Mouse (Mus musculus): ENCODE measurements around the gene Lsm2. TPM values are rescaled to one million over a fixed set of nuclear protein-coding genes. Genes with fewer than 3 reads are reported as not detected.
"Not testable (repeated sequence)": the region's sequence is repeated elsewhere in the genome, so short reads cannot be mapped to it uniquely, and the experiment has no call there.

The Lsm2 gene
- polyA plus RNA-seq, 1 experiment = 60.7 TPM

- WGBS = 75% methylated on average over 7 of the region's 7 CpGs
- no peak for DNase-seq (ENCODE audit: low read depth in 1 of 2, low spot score in 2 of 2)
- no peak for TF ChIP-seq CTCF (IDR thresholded peaks at IDR 0.05; ENCODE audit: extremely low read depth, insufficient read depth, insufficient read length, insufficient replicate concordance)
- TF ChIP-seq POLR2A (IDR thresholded peaks at IDR 0.05; ENCODE audit: low read depth, low read length) = no peak
These were observed 50.2 kb downstream of the Lsm2 start for GRCm38 (mm10) chr17:35031880-35032279.

GRCm38 (mm10) chr17:35032323-35032870 is 50.7 kb downstream of the Lsm2 start:
- Histone ChIP-seq H3K4me3 (ENCODE audit: extremely low read depth, insufficient read depth, insufficient read length) (no peak overlapping the region), H3K36me3 (ENCODE audit: control insufficient read depth, insufficient read depth, low read length) (no peaks in the 10 kb centered on the region), H3K27ac (ENCODE audit: insufficient read depth, low read length) (no peak overlapping the region), H3K27me3 (ENCODE audit: control insufficient read depth, insufficient read depth, low read length) (no peaks in the 10 kb centered on the region), H3K4me1 (ENCODE audit: control insufficient read depth, insufficient read depth, insufficient read length) (peaks cover 20% of the 10 kb centered on the region; the same call in 1 of the 2 replicates)
- TF ChIP-seq CTCF (IDR thresholded peaks at IDR 0.05; ENCODE audit: extremely low read depth, insufficient read depth, insufficient read length, insufficient replicate concordance) (no peak), POLR2A (IDR thresholded peaks at IDR 0.05; ENCODE audit: low read depth, low read length) (no peak)
- DNase-seq (ENCODE audit: low read depth in 1 of 2, low spot score in 2 of 2) = no peak
- WGBS = 66% methylated on average over 8 of the region's 8 CpGs

More at GRCm38 (mm10) chr17:35031880-35032279, 50.2 kb downstream of the Lsm2 start:
- Histone ChIP-seq H3K36me3 (ENCODE audit: control insufficient read depth, insufficient read depth, low read length) (no peaks in the 10 kb centered on the region), H3K27me3 (ENCODE audit: control insufficient read depth, insufficient read depth, low read length) (no peaks in the 10 kb centered on the region), H3K4me3 (ENCODE audit: extremely low read depth, insufficient read depth, insufficient read length) (no peak overlapping the region), H3K27ac (ENCODE audit: insufficient read depth, low read length) (no peak overlapping the region), H3K4me1 (ENCODE audit: control insufficient read depth, insufficient read depth, insufficient read length) (peaks cover 23% of the 10 kb centered on the region; the same call in 1 of the 2 replicates)

- H3K27ac ChIP-seq (ENCODE audit: insufficient read depth, low read length); H3K4me3 ChIP-seq (ENCODE audit: extremely low read depth, insufficient read depth, insufficient read length); DNase-seq (ENCODE audit: low read depth in 1 of 2, low spot score in 2 of 2); H3K27me3 ChIP-seq (ENCODE audit: control insufficient read depth, insufficient read depth, low read length); H3K36me3 ChIP-seq (ENCODE audit: control insufficient read depth, insufficient read depth, low read length): not testable (repeated sequence)
- 76% methylated on average over 1 of the region's 1 CpGs for WGBS
- H3K4me1 ChIP-seq (ENCODE audit: control insufficient read depth, insufficient read depth, insufficient read length) = peaks cover 16% of the 10 kb centered on the region; the same call in 1 of the 2 replicates
These were observed 52.0 kb downstream of the Lsm2 start for GRCm38 (mm10) chr17:35033703-35034102.

GRCm38 (mm10) chr17:35034896-35035295 is 53.2 kb downstream of the Lsm2 start:
- Histone ChIP-seq H3K27ac (ENCODE audit: insufficient read depth, low read length) (no peak overlapping the region), H3K4me1 (ENCODE audit: control insufficient read depth, insufficient read depth, insufficient read length) (peaks cover 9% of the 10 kb centered on the region; the same call in 1 of the 2 replicates), H3K4me3 (ENCODE audit: extremely low read depth, insufficient read depth, insufficient read length) (no peak overlapping the region), H3K36me3 (ENCODE audit: control insufficient read depth, insufficient read depth, low read length) (no peaks in the 10 kb centered on the region), H3K27me3 (ENCODE audit: control insufficient read depth, insufficient read depth, low read length) (no peaks in the 10 kb centered on the region)
- TF ChIP-seq CTCF (IDR thresholded peaks at IDR 0.05; ENCODE audit: extremely low read depth, insufficient read depth, insufficient read length, insufficient replicate concordance) = no peak
- no peak for TF ChIP-seq POLR2A (IDR thresholded peaks at IDR 0.05; ENCODE audit: low read depth, low read length)
- no peak for DNase-seq (ENCODE audit: low read depth in 1 of 2, low spot score in 2 of 2)
- WGBS = 65% methylated on average over 6 of the region's 6 CpGs

Other genes starting within 250 kb of the Lsm2 start
- gene C4b, start 238.0 kb upstream of the Lsm2 start, polyA plus RNA-seq (2012; rRNA removed) = 63.4 and 68.8 TPM in 2 replicates
- 3.7 and 5.4 TPM in 2 replicates for gene Cyp21a1, start 177.3 kb upstream of the Lsm2 start, polyA plus RNA-seq (2012; rRNA removed)
- gene Stk19, start 144.9 kb upstream of the Lsm2 start, polyA plus RNA-seq (2012; rRNA removed) = 31.6 and 37.7 TPM in 2 replicates
- gene Dxo, start 144.8 kb upstream of the Lsm2 start, polyA plus RNA-seq (2012; rRNA removed) = 54.2 and 68.3 TPM in 2 replicates
- gene Skiv2l, start 131.7 kb upstream of the Lsm2 start, polyA plus RNA-seq (2012; rRNA removed) = 81.7 and 110 TPM in 2 replicates
- 14.1 and 15.0 TPM in 2 replicates for gene Nelfe, start 131.5 kb upstream of the Lsm2 start, polyA plus RNA-seq (2012; rRNA removed)
- gene Cfb, start 119.3 kb upstream of the Lsm2 start, polyA plus RNA-seq (2012; rRNA removed) = 22.8 and 25.3 TPM in 2 replicates
- 12.0 and 13.1 TPM in 2 replicates for gene Zbtb12, start 102.4 kb upstream of the Lsm2 start, polyA plus RNA-seq (2012; rRNA removed)
- 0.04 TPM in 1 of 2 replicates, not detected in the other for gene Gm20547, start 99.8 kb upstream of the Lsm2 start, polyA plus RNA-seq (2012; rRNA removed)
- 15.9 and 16.0 TPM in 2 replicates for gene C2, start 83.6 kb upstream of the Lsm2 start, polyA plus RNA-seq (2012; rRNA removed)
- 200 and 246 TPM in 2 replicates for gene Ehmt2, start 83.4 kb upstream of the Lsm2 start, polyA plus RNA-seq (2012; rRNA removed)
- gene Slc44a4, start 67.4 kb upstream of the Lsm2 start, polyA plus RNA-seq (2012; rRNA removed) = 0.05 and 0.08 TPM in 2 replicates
- gene Neu1, start 50.6 kb upstream of the Lsm2 start, polyA plus RNA-seq (2012; rRNA removed) = 45.8 and 47.5 TPM in 2 replicates
- 7.6 and 12.5 TPM in 2 replicates for gene Hspa1b, start 22.6 kb upstream of the Lsm2 start, polyA plus RNA-seq (2012; rRNA removed)
- not detected in 2 replicates for gene Gm20481, start 11.9 kb upstream of the Lsm2 start, polyA plus RNA-seq (2012; rRNA removed)
- 4.2 and 6.7 TPM in 2 replicates for gene Hspa1a, start 9.7 kb upstream of the Lsm2 start, polyA plus RNA-seq (2012; rRNA removed)
- gene Hspa1l, start 9.2 kb upstream of the Lsm2 start, polyA plus RNA-seq (2012; rRNA removed) = 0.05 and 0.06 TPM in 2 replicates
- gene Vars, start 19.1 kb downstream of the Lsm2 start, polyA plus RNA-seq (2012; rRNA removed) = 489 and 697 TPM in 2 replicates
- gene Vwa7, start 34.7 kb downstream of the Lsm2 start, polyA plus RNA-seq (2012; rRNA removed) = 0.72 and 0.90 TPM in 2 replicates
- 7.3 and 14.7 TPM in 2 replicates for gene Sapcd1, start 46.2 kb downstream of the Lsm2 start, polyA plus RNA-seq (2012; rRNA removed)
- gene Msh5, start 64.9 kb downstream of the Lsm2 start, polyA plus RNA-seq (2012; rRNA removed) = 8.6 and 9.5 TPM in 2 replicates
- gene Clic1, start 68.1 kb downstream of the Lsm2 start, polyA plus RNA-seq (2012; rRNA removed) = 123 and 134 TPM in 2 replicates
- 18.4 and 18.9 TPM in 2 replicates for gene Ddah2, start 77.2 kb downstream of the Lsm2 start, polyA plus RNA-seq (2012; rRNA removed)
- gene Ly6g6c, start 83.5 kb downstream of the Lsm2 start, polyA plus RNA-seq (2012; rRNA removed) = 0.47 and 0.59 TPM in 2 replicates
- gene Mpig6b, start 84.3 kb downstream of the Lsm2 start, polyA plus RNA-seq (2012; rRNA removed) = 4.8 and 5.6 TPM in 2 replicates
- 0.31 and 0.39 TPM in 2 replicates for gene Ly6g6e, start 95.0 kb downstream of the Lsm2 start, polyA plus RNA-seq (2012; rRNA removed)
- gene Ly6g6d, start 96.2 kb downstream of the Lsm2 start, polyA plus RNA-seq (2012; rRNA removed) = 1.3 and 1.8 TPM in 2 replicates
- 7.8 and 9.7 TPM in 2 replicates for gene Ly6g6f, start 103.7 kb downstream of the Lsm2 start, polyA plus RNA-seq (2012; rRNA removed)
- gene Abhd16a, start 107.4 kb downstream of the Lsm2 start, polyA plus RNA-seq (2012; rRNA removed) = 119 and 154 TPM in 2 replicates
- gene Ly6g5c, start 126.4 kb downstream of the Lsm2 start, polyA plus RNA-seq (2012; rRNA removed) = not detected in 2 replicates
- 2.4 and 2.9 TPM in 2 replicates for gene Ly6g5b, start 133.6 kb downstream of the Lsm2 start, polyA plus RNA-seq (2012; rRNA removed)
- gene Gpank1, start 139.6 kb downstream of the Lsm2 start, polyA plus RNA-seq (2012; rRNA removed) = 20.9 and 29.9 TPM in 2 replicates
- 176 and 238 TPM in 2 replicates for gene Csnk2b, start 140.2 kb downstream of the Lsm2 start, polyA plus RNA-seq (2012; rRNA removed)
- 6.8 and 10.0 TPM in 2 replicates for gene D17H6S53E, start 144.5 kb downstream of the Lsm2 start, polyA plus RNA-seq (2012; rRNA removed)
- 0.12 and 0.18 TPM in 2 replicates for gene Apom, start 150.2 kb downstream of the Lsm2 start, polyA plus RNA-seq (2012; rRNA removed)
- 166 and 202 TPM in 2 replicates for gene Bag6, start 153.3 kb downstream of the Lsm2 start, polyA plus RNA-seq (2012; rRNA removed)
- gene Prrc2a, start 183.0 kb downstream of the Lsm2 start, polyA plus RNA-seq (2012; rRNA removed) = 362 and 462 TPM in 2 replicates
- 8.3 and 10.2 TPM in 2 replicates for gene Aif1, start 194.2 kb downstream of the Lsm2 start, polyA plus RNA-seq (2012; rRNA removed)
- 109 and 112 TPM in 2 replicates for gene Lst1, start 206.6 kb downstream of the Lsm2 start, polyA plus RNA-seq (2012; rRNA removed)
- gene Ltb, start 212.6 kb downstream of the Lsm2 start, polyA plus RNA-seq (2012; rRNA removed) = 531 and 756 TPM in 2 replicates
- gene Tnf, start 220.1 kb downstream of the Lsm2 start, polyA plus RNA-seq (2012; rRNA removed) = 7.5 and 13.2 TPM in 2 replicates
- 24.8 and 26.8 TPM in 2 replicates for gene Lta, start 223.5 kb downstream of the Lsm2 start, polyA plus RNA-seq (2012; rRNA removed)
- 0.34 TPM in 1 of 2 replicates, not detected in the other for gene Gm16181, start 239.0 kb downstream of the Lsm2 start, polyA plus RNA-seq (2012; rRNA removed)